Mouse (Mus musculus) cerebellum, adult 2 months (tissue): ENCODE measurements around the gene Npas3. TPM values are rescaled to one million over a fixed set of nuclear protein-coding genes. Genes with fewer than 3 reads are reported as not detected.
A peak's percentile ranks its signal among the peaks of the same experiment; 100 is the strongest.
"Not testable (repeated sequence)": the region's sequence is repeated elsewhere in the genome, so short reads cannot be mapped to it uniquely, and the experiment has no call there.

ENCODE experiments used
- DNase-seq, 2 experiments: peaks; one replicate each; pipeline ENCODE4 v3.0.0; 2021
- H3K27ac ChIP-seq: fragments of 200-500 bp; 2 replicates; pipeline ENCODE4 v1.5.1; 2012; ENCODE audit warnings: low read length, control low read depth, inconsistent platforms; ENCODE audit not compliant: insufficient read depth
- H3K27me3 ChIP-seq: fragments of 200-500 bp; 2 replicates; pipeline ENCODE4 v1.6.1; 2012; ENCODE audit warnings: inconsistent platforms, mild to moderate bottlenecking, low read length, moderate library complexity; ENCODE audit not compliant: control insufficient read depth, insufficient read depth
- H3K4me1 ChIP-seq: fragments of 200-500 bp; 2 replicates; pipeline ENCODE4 v1.6.1; 2011; ENCODE audit warnings: low read length; ENCODE audit not compliant: control insufficient read depth, insufficient read depth
- H3K4me3 ChIP-seq: fragments of 200-500 bp; replicated peaks from 2 replicates; pipeline ENCODE3; 2011; ENCODE audit warnings: mild to moderate bottlenecking, low read depth, low read length, control low read depth; ENCODE audit not compliant: insufficient read depth
- CTCF ChIP-seq: fragments of 200-500 bp; IDR thresholded peaks from 2 replicates; pipeline ENCODE4 v1.5.1; 2011; ENCODE audit warnings: low read depth, mild to moderate bottlenecking, control low read depth, low read length, moderate library complexity, borderline replicate concordance; ENCODE audit not compliant: insufficient read depth
- POLR2A ChIP-seq: fragments of 200-500 bp; IDR thresholded peaks from 2 replicates; pipeline ENCODE4 v1.6.1; 2011; ENCODE audit warnings: low read length, control low read depth, borderline replicate concordance; ENCODE audit not compliant: insufficient read depth
- WGBS: fragments of 180-500 bp; shearing (Covaris S2); methylation state at CpG from one replicate; pipeline ENCODE4 v1.1.7; 2018; 5-methylcytosine and 5-hydroxymethylcytosine counted together
- polyA plus RNA-seq: library from polyadenylated mRNA; depleted of rRNA; stranded (reverse); fragments of >200 nt; gene quantifications from 2 replicates; pipeline ENCODE4 v1.2.3, GENCODE M21; 2012

Npas3 gene
- polyA plus RNA-seq, 1 experiment: 13.3 TPM

DNA sequence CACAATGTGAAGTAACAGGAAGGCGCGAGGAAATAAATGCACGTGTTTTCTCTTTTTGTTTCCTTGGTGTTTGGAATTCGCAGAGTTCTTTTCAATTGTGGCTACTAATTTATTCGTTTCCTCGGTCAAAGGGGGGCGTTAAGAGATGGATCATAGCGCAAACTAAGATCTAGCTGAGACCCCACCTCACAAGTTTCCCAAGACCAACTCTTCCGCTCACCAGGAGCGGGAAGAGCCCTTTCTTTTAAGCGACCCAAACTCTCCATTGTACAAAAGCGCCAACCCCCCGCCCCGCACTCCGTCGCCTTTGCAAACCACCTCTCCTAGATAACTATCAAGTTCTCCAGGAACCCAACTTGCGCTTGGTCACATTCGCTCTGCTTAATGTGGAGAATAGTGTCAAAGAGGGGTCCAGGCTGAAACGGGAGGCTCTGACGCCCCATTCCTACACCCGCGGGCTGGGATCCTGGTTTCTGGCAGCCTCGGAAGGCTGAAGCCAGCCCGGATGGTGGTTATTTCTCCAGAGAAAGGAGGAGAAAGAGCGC lies 914 bp upstream of the Npas3 start:
- WGBS: 2% methylated on average over 25 of the region's 25 CpGs
- TF ChIP-seq CTCF: no peak
- no peak for TF ChIP-seq POLR2A
- no peaks in the 10 kb centered on the region for H3K4me1 ChIP-seq
- H3K4me3 ChIP-seq: peak overlapping the region; percentile 51
- no peak overlapping the region for H3K27ac ChIP-seq
- DNase-seq: peak in 1 of 2 experiments; percentile 5
- peaks cover 4% of the 10 kb centered on the region; the same call in 1 of the 2 replicates for H3K27me3 ChIP-seq

DNA sequence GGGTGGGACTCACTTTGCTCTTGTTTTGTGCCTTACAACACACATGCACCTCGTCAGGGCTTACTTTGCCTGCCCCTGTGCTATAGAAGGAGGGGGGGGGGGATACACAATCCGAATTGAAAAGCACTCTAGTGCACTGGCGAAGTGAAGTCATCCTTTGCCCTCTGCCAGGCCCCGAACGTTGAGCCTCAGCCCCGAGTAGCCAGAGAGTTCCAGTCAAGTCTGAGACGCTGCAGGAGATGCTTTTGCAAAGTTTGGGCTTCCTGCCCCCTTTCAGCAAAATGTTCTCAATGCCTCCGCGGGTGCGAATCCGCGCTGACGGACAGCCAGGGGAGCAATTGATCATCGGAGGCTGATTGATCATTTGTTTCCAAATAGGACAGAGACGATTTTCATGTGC lies 319 bp downstream of the Npas3 start:
- TF ChIP-seq POLR2A (no peak), CTCF (no peak)
- DNase-seq: peak; percentile 23 to 30
- 1% methylated on average over 15 of the region's 15 CpGs for WGBS
- H3K4me1 ChIP-seq: no peaks in the 10 kb centered on the region
- no peak overlapping the region; the same call in 1 of the 2 replicates for H3K27ac ChIP-seq
- H3K4me3 ChIP-seq: peak overlapping the region; percentile 51
- peaks cover 4% of the 10 kb centered on the region; the same call in 1 of the 2 replicates for H3K27me3 ChIP-seq

DNA sequence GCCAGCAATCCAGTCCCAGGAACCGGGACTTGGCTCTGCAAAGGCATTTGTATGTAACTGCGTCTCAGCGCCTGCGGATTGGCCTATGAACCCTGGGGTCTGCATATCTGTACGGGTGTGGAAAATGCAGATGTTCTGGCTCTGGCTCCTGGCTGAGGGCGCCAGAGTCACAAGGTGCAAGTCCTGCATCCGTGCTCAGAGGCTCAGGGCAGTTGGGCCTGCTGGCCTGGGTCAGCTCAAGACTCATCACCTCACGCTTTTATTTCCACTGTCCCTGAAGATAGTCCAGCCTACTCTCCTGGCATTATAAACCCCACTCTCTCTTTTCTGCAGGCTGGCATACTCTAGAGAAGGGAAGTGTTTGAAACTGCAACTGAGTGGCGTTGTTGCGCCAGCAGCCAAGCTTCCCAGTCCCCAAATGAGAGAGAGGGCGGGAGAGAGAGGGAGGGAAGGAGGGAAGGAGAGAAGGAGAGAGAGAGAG lies 3.3 kb downstream of the Npas3 start:
- TF ChIP-seq CTCF (no peak), POLR2A (no peak)
- WGBS: 11% methylated on average over 11 of the region's 11 CpGs
- DNase-seq: peak; percentile 15 to 31
- Histone ChIP-seq H3K4me3 (peak overlapping the region; percentile 11), H3K4me1 (no peaks in the 10 kb centered on the region), H3K27ac (no peak overlapping the region), H3K27me3 (peaks cover 4% of the 10 kb centered on the region; the same call in 1 of the 2 replicates)

DNA sequence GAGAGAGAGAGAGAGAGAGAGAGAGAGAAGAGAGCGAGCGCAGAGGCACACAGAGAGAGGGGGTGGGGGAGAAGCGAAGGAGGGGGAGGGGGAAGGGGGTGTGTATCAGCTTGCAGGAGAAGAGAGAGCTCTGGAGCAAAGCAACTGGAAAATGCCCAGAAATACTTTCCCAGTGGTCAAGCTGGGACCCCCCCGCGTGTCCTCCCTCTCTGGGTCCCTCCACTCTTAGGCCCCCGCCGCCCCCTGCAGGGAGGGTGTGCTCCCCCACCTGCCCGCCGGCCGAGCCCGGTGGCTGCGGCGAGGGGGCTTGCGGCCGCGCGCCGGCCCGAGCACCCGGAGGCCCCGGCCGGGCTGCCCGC lies 3.7 kb downstream of the Npas3 start:
- H3K27ac ChIP-seq: no peak overlapping the region
- peaks cover 4% of the 10 kb centered on the region; the same call in 1 of the 2 replicates for H3K27me3 ChIP-seq
- TF ChIP-seq POLR2A (no peak), CTCF (no peak)
- H3K4me1 ChIP-seq: no peaks in the 10 kb centered on the region
- WGBS: 1% methylated on average over 11 of the region's 23 CpGs
- H3K4me3 ChIP-seq: peak overlapping the region; percentile 33
- DNase-seq: peak; percentile 28 to 31

DNA sequence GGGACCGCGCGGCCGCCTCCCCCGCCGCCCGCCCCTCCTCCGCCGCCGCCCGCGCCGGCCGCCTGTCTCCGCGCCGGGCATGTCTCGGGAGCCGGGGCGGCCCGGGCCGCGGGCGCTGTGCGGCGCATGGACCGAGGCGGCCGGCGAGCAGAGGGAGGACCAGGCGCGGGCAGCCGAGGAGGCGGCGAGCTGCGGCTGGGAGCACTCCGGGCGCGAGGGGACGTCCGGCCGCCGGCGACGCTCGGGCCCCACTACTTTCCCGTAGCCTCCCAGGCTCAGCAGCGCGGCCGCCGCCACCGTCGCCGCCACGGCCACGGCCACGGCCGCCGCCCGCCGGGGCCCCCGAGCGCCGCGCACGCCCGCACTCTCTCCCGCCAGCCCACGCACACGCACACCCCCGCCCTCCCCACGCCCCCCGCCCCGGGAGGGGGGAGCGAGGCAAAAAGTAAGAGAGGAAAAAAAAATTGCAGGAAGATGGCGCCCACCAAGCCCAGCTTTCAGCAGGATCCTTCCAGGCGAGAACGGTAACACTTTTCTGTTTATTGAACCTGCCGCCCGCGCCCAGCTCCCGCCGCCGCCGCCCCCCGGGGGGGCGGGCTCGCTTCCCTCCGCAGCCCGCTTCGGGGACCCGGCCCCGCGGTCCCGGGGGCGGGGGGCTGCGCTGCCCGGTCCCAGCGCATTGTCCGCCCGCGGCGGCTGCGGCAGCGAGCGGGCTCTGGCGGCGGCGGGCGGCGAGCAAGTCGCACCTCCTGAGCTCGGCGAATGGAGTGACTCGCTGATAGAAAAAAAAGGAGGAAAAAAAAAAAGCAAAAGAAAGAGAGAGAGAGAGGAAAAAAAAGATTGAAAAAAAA lies 4.3 kb downstream of the Npas3 start:
- peak overlapping the region; percentile 59 for H3K4me3 ChIP-seq
- no peaks in the 10 kb centered on the region for H3K4me1 ChIP-seq
- no peak overlapping the region for H3K27ac ChIP-seq
- peaks cover 4% of the 10 kb centered on the region; the same call in 1 of the 2 replicates for H3K27me3 ChIP-seq
- no peak for TF ChIP-seq POLR2A
- TF ChIP-seq CTCF: no peak
- WGBS: under 1% methylated on average over 87 of the region's 115 CpGs
- peak; percentile 17 to 38 for DNase-seq

DNA sequence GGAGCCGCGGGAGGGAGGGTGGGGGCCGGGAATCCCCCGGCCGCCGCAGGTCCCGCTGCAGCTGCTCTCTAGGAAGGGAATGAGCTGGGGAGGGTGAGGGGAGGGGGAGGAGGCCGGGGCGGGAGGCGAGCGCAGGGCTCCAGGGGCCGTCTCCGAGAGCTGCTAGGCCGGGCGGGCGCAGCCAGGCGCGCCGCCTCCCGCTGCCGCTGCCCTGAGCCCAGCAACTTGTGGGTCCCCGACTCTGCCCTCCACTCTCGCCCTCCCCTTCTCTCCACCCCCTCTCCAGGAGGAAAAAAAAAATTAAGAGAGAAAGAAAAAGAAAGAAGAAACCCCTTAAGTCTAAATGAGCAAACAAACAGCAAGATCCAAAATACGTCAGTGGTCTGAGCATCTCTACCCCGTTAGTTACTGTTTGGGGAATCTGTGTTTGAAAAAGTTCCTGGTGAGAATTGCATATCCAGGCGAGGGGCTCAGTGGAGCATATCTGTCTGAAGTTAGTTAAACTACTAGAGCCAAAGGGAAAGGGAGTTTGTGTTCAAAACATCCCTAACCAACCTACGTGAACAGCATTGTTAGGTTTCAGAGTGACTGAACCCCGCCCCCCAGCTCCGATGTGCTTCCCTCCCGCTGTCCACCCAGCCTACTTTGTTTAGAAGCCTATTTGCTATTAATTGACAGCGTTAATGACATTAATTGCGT lies 5.1 kb downstream of the Npas3 start:
- Histone ChIP-seq H3K27me3 (no peaks in the 10 kb centered on the region; the same call in 1 of the 2 replicates), H3K4me3 (peak overlapping the region; percentile 59), H3K4me1 (no peaks in the 10 kb centered on the region), H3K27ac (no peak overlapping the region)
- DNase-seq: peak; percentile 28 to 32
- 4% methylated on average over 28 of the region's 32 CpGs for WGBS
- TF ChIP-seq CTCF (no peak), POLR2A (no peak)

DNA sequence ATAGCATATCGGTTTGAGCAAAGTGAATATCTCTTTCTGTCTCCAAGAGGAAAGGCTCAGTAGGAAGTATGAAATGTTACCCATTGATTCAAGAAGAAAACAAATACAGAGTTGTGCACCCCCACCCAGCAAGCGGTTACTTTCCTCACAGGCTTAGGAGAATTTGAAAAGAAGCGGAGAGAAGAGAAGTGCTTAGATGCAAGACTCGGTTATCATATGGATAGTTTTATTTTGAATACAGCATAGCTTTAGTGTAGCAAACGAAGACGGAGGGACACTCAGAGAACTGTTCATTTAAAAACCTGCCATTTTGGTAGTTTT lies 5.6 kb downstream of the Npas3 start:
- WGBS: 42% methylated on average over 6 of the region's 6 CpGs
- H3K4me1 ChIP-seq: no peaks in the 10 kb centered on the region
- no peak overlapping the region for H3K27ac ChIP-seq

DNA sequence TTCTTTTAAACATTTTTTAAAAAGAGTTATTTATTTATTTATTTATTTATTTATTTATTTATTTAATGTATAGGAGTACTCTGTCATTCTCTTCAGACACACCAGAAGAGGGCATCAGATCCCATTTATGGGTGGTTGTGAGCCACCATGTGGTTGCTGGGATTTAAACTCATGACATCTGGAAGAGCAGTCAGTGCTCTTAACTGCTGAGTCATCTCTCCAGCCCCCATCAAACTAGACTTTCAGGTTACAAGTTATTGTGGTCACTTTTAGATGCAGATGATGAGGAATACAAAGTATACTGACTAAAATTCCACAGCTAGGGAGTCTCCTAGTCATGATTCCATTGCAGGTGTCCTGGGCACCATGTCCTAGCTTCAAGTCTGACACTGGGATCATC lies 26.0 kb downstream of the Npas3 start:
- not testable (repeated sequence) for H3K27me3 ChIP-seq, H3K4me1 ChIP-seq, H3K27ac ChIP-seq, DNase-seq, H3K4me3 ChIP-seq

More for the DNA sequence above, 5.6 kb downstream of the Npas3 start:
- H3K27me3 ChIP-seq: no peaks in the 10 kb centered on the region; the same call in 1 of the 2 replicates
- no peak for TF ChIP-seq POLR2A
- no peak for TF ChIP-seq CTCF
- no peak for DNase-seq
- no peak overlapping the region for H3K4me3 ChIP-seq
